Mouse (Mus musculus): Measurements from ENCODE around the gene 1700025G04Rik.

DNA sequence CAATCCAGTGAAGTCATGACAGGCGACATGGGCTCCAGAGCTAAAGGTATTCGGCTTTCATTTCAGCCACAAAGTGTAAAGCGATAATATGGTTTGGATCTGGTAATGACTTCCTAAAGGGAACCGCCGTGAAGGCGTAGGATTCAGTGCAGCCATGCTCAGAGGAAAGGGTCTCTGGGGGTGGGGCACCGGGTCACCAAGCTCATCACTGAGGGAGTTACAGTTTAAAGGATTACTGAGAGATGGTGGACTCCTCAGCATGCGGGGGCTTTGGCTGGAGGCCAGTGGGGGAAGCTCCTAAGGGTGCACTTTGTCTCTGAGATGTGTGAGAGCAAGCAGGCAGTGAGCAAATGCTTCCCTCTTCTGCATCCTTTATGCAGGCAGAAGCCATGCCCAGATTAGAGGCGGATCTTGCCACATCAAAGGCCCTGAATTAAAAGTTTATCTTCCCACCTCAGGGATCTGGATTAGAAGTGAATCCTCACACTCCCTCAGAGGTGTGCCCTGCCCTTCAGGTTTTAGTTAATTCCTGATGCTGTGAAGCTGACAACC is 171.0 kb downstream of the 1700025G04Rik start:
- TF ChIP-seq EP300 (IDR thresholded peaks at IDR 0.05; ENCODE audit: low read depth) (no peak), CTCF (IDR thresholded peaks at IDR 0.05; ENCODE audit: low read depth) (no peak)
